9 mouse cellular contexts compared by ENCODE assay signal in the genomic region with DNA sequence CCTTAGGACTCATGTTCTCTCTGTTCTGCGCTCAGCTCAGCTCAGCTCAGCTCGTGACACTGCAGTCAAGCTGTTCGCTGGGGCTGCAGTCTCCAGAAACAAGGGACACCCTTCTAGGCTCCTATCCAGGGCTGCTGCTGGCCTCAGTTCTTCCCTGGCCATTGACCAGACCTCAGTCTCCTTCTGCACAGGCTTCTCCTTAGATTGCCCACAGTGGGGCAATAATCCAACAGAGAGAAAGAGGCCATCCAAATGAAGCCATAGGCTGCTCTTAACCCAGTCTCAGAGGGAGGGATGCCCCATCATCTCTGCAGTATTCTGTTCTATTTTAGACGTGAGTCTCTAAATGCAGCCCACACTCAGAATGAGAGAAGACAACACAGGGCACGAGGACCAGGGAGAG. TPM values are rescaled to one million over a fixed set of nuclear protein-coding genes. Genes with fewer than 3 reads are reported as not detected.
DNase-seq lines count a peak whose midpoint lies in the region; ATAC-seq and TF ChIP-seq lines count a peak whose summit lies in the region.
"Had no signal": no experiment of that assay in that cellular context is flagged by ENCODE, and none has a peak within 500 bp of the region (broad histone marks: within the 10 kb centered on the region; RNA-seq: fewer than 3 reads in every experiment).

No protein-coding gene starts in this region.

- H3K36me3 ChIP-seq in intestine, postnatal 0 days (ENCODE audit: control insufficient read depth, insufficient read depth), result no peaks in the 10 kb centered on the region

- intact Hi-C loops in gastrocnemius, adult 2 months (cut with DNase I), result no loop called here
- intact Hi-C loops in left cerebral cortex, postnatal 10 days (cut with DNase I), result no loop called here

- H3K9me3 ChIP-seq in intestine, postnatal 0 days (ENCODE audit: control insufficient read depth), result no peaks in the 10 kb centered on the region

- DNase-seq in gastrocnemius, adult 2 months, result peak; percentile 27
- DNase-seq in gastrocnemius, postnatal 25 days, result no peak
- DNase-seq in thymus, postnatal 4 days, result peak; percentile 13
- no peak for DNase-seq in thymus, postnatal 0 days (ENCODE audit: low spot score)
- DNase-seq in left cerebral cortex, postnatal 10 days (ENCODE audit: extremely low spot score in 1 of 2, low spot score in 2 of 2), result peak; percentile 50 to 56
- no peak for DNase-seq in lung, adult 2 months
- no peak for DNase-seq in spleen, postnatal 36 days (ENCODE audit: low spot score in 2 of 2)
- DNase-seq: lung, embryonic 14.5 days had no signal

- H3K9ac ChIP-seq in intestine, postnatal 0 days (ENCODE audit: low read depth, low read length), result no peak overlapping the region
- H3K9ac ChIP-seq: lung, embryonic 14.5 days had no signal

- H3K4me1 ChIP-seq in intestine, postnatal 0 days (replicated peaks; ENCODE audit: control insufficient read depth, insufficient read depth, low read length), result no peaks in the 10 kb centered on the region
- H3K4me1 ChIP-seq in lung, adult 2 months (ENCODE audit: control insufficient read depth, insufficient read depth, low read length), result no peaks in the 10 kb centered on the region

- H3K4me2 ChIP-seq in intestine, postnatal 0 days (replicated peaks; ENCODE audit: low read depth), result no peak overlapping the region
- H3K4me2 ChIP-seq: lung, embryonic 14.5 days had no signal

- no peak for TF ChIP-seq POLR2A in lung, adult 2 months (IDR thresholded peaks at IDR 0.05; ENCODE audit: borderline replicate concordance, extremely low read depth, low read depth, low read length)

- ATAC-seq in intestine, postnatal 0 days, result no peak

- H3K27ac ChIP-seq in gastrocnemius, adult 2 months, result no peak overlapping the region
- no peak overlapping the region for H3K27ac ChIP-seq in intestine, postnatal 0 days (ENCODE audit: low read depth, low read length)

- TF ChIP-seq CTCF in gastrocnemius, adult 2 months (IDR thresholded peaks at IDR 0.05), result no peak
- TF ChIP-seq CTCF in intestine, postnatal 0 days (IDR thresholded peaks at IDR 0.05; ENCODE audit: low read depth), result no peak
- no peak for TF ChIP-seq CTCF in lung, adult 2 months (IDR thresholded peaks at IDR 0.05; ENCODE audit: insufficient read depth, low read length)

- H3K4me3 ChIP-seq in gastrocnemius, adult 2 months, result no peak overlapping the region
- no peak overlapping the region for H3K4me3 ChIP-seq in intestine, postnatal 0 days (ENCODE audit: low read depth, low read length)
- H3K4me3 ChIP-seq in lung, adult 2 months (replicated peaks; ENCODE audit: extremely low read depth, low read depth, low read length), result no peak overlapping the region

- WGBS in intestine, postnatal 0 days, result 76% methylated on average over 5 of the region's 5 CpGs
- WGBS in lung, adult 2 months, result 71% methylated on average over 5 of the region's 5 CpGs

- no peaks in the 10 kb centered on the region for H3K27me3 ChIP-seq in intestine, postnatal 0 days (replicated peaks; ENCODE audit: control insufficient read depth, insufficient read depth, low read length)

RNA-seq across cellular contexts. Expression of a gene that starts 15.3 kb away (rescaled TPM):
- total RNA-seq in gastrocnemius, adult 2 months (2021), result under 1 TPM; 0.11 to 0.23 TPM
- under 1 TPM; 0.05 to 0.19 TPM for total RNA-seq in gastrocnemius, postnatal 25 days (2021)
- polyA plus RNA-seq in thymus, postnatal 0 days (2015; fragmentation: Nextera tagmentation; extraction: Ambion mirVana), result 8.1 and 10.0 TPM in 2 replicates
- total RNA-seq in left cerebral cortex, postnatal 10 days (2021), result 10 to 100 TPM; 21.7 to 24.4 TPM
- 0.17 and 0.34 TPM in 2 replicates for polyA plus RNA-seq in intestine, postnatal 0 days (2015; fragmentation: Nextera tagmentation; extraction: Ambion mirVana)
- polyA plus RNA-seq in lung, adult 2 months (2012; rRNA removed), result 0.23 and 0.26 TPM in 2 replicates

Comparison
In these comparisons a context has a peak if more than half of its experiments do, and no peak if none do; other contexts are left out.
1. DNase-seq: peak in gastrocnemius, adult 2 months (single experiment), thymus, postnatal 4 days (single experiment) and left cerebral cortex, postnatal 10 days (2 of 2); none in gastrocnemius, postnatal 25 days (single experiment), thymus, postnatal 0 days (single experiment), lung, adult 2 months (single experiment) and spleen, postnatal 36 days (0 of 2).
2. RNA of a gene that starts 15.3 kb away (total RNA-seq): 21.7 to 24.4 TPM in left cerebral cortex, postnatal 10 days; 0.11 to 0.23 TPM in gastrocnemius, adult 2 months and 0.05 to 0.19 TPM in gastrocnemius, postnatal 25 days; every median in the first group is over 10 times any median in the second.